Mouse (Mus musculus): Measurements from ENCODE around the gene Sytl3. TPM values are rescaled to one million over a fixed set of nuclear protein-coding genes. Genes with fewer than 3 reads are reported as not detected.
"Not testable (repeated sequence)": the region's sequence is repeated elsewhere in the genome, so short reads cannot be mapped to it uniquely, and the experiment has no call there.

Sytl3 gene
- polyA plus RNA-seq, 1 experiment from 2014 or later = 0.74 TPM

DNA sequence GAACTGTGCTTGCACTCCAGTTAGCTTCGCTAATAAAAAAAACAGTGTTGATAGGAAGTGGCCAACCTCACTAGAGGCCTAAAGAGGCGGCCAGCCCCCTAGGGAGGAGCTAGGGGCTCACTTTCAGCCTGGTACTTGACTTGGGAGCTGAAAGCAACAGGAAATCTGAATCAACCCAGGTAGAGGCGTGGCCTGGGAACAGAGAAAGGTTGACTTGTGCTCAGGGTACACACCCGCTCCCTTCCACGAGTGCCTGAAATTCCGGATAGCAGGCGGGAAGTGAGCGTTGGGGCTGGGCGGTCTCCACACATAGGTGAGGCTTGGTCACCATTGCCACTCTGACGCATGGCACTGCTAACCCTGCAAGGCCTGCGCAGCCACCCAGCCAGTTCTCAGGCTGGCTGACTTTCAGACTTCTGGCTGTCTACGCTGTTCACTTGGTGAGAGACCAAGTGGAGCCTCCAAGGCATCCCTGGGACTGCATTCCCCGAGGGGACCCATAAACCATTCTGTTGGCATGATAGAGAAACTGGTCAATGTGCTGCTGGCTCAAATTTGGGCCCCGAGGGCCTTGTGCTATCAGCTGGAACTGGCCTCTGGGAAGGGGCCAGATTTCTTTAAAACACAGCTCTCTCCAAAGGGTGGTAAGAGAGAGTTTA, 18.0 kb upstream of the Sytl3 start:
- not testable (repeated sequence) for H3K27me3 ChIP-seq (ENCODE audit: control insufficient read depth, insufficient read depth, low read length); H3K27ac ChIP-seq (ENCODE audit: low read depth, low read length); H3K36me3 ChIP-seq (ENCODE audit: control insufficient read depth, insufficient read depth, low read length); H3K9me3 ChIP-seq (ENCODE audit: control insufficient read depth, low read length); H3K4me1 ChIP-seq (ENCODE audit: control insufficient read depth, insufficient read depth, low read length); H3K9ac ChIP-seq (ENCODE audit: low read depth, low read length); H3K4me3 ChIP-seq (ENCODE audit: low read length); H3K4me2 ChIP-seq (replicated peaks; ENCODE audit: low read depth, low read length)
- ATAC-seq (ENCODE audit: low FRiP score, low TSS enrichment) = 0 out of 2 replicates have a peak, but pooled peaks have one; percentile 28
- 75% methylated on average over 14 of the region's 14 CpGs for WGBS

DNA sequence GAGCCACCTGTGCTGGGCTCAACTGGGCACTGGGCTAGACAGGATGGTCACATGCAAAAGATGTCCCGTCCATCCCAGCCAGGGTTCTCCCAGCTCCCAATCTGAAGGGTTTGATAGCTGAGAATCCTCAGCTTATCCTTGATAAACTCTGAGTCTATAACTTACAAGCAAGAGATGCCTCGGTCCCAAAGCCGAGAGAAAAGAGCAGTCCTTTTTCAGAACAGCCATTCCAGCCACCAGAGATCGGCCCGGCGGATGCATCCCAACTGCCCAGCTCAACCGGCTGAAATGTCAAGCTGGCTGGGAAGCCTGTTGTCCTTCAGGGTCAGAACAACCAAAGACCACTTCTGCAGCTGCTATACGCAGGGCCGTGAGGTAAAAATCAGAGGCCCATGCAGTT, 14.7 kb upstream of the Sytl3 start:
- not testable (repeated sequence) for H3K36me3 ChIP-seq (ENCODE audit: control insufficient read depth, insufficient read depth, low read length); H3K9me3 ChIP-seq (ENCODE audit: control insufficient read depth, low read length); H3K27me3 ChIP-seq (ENCODE audit: control insufficient read depth, insufficient read depth, low read length); H3K4me3 ChIP-seq (ENCODE audit: low read length); H3K27ac ChIP-seq (ENCODE audit: low read depth, low read length); H3K9ac ChIP-seq (ENCODE audit: low read depth, low read length); ATAC-seq (ENCODE audit: low FRiP score, low TSS enrichment); H3K4me1 ChIP-seq (ENCODE audit: control insufficient read depth, insufficient read depth, low read length); H3K4me2 ChIP-seq (replicated peaks; ENCODE audit: low read depth, low read length)
- WGBS = 89% methylated on average over 7 of the region's 9 CpGs

DNA sequence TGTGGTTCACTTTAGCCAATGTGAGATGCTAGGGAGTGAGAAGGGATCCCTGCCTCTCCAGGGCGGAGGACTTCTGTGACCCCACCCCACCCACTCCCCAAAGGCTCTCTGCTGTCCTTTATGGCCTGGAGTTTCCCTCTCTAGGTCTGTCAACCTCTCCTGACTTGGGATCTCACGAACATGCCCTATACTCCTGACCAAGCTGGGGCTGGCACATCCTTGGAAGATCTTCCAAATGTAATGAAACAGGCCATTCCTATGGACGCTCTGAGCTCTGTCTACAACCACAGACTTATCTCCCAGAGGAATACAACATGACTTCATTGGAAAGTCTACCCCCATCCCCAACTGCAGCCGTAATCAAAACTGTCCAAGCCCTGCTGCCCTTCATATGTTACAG, 14.2 kb upstream of the Sytl3 start:
- H3K4me3 ChIP-seq (ENCODE audit: low read length); ATAC-seq (ENCODE audit: low FRiP score, low TSS enrichment); H3K9ac ChIP-seq (ENCODE audit: low read depth, low read length); H3K27me3 ChIP-seq (ENCODE audit: control insufficient read depth, insufficient read depth, low read length); H3K4me1 ChIP-seq (ENCODE audit: control insufficient read depth, insufficient read depth, low read length); H3K36me3 ChIP-seq (ENCODE audit: control insufficient read depth, insufficient read depth, low read length); H3K9me3 ChIP-seq (ENCODE audit: control insufficient read depth, low read length); H3K4me2 ChIP-seq (replicated peaks; ENCODE audit: low read depth, low read length); H3K27ac ChIP-seq (ENCODE audit: low read depth, low read length): not testable (repeated sequence)
- WGBS = 85% methylated on average over 4 of the region's 4 CpGs

DNA sequence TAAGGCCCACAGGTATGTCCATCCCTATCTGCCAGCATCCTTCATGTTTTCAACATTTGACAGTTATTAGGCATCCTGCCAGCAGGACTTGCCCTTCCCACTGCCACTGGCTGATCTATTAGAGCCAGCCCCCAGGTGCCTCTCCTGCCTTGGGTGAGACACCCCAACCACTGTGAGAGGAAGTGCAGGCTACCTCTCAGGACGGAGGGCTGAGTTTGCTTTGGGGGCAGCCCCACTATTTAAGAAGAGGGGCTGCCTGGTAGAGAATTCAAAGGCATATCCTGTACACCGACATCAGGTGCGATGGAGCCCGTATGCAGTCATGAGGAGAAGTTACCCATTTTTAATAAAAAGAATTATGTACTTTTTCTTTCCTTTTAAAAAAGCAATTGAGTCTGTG, 13.2 kb upstream of the Sytl3 start:
- not testable (repeated sequence) for H3K27me3 ChIP-seq (ENCODE audit: control insufficient read depth, insufficient read depth, low read length); H3K27ac ChIP-seq (ENCODE audit: low read depth, low read length); H3K4me3 ChIP-seq (ENCODE audit: low read length); H3K36me3 ChIP-seq (ENCODE audit: control insufficient read depth, insufficient read depth, low read length); ATAC-seq (ENCODE audit: low FRiP score, low TSS enrichment); H3K9me3 ChIP-seq (ENCODE audit: control insufficient read depth, low read length); H3K4me1 ChIP-seq (ENCODE audit: control insufficient read depth, insufficient read depth, low read length); H3K9ac ChIP-seq (ENCODE audit: low read depth, low read length); H3K4me2 ChIP-seq (replicated peaks; ENCODE audit: low read depth, low read length)
- 79% methylated on average over 1 of the region's 4 CpGs for WGBS

DNA sequence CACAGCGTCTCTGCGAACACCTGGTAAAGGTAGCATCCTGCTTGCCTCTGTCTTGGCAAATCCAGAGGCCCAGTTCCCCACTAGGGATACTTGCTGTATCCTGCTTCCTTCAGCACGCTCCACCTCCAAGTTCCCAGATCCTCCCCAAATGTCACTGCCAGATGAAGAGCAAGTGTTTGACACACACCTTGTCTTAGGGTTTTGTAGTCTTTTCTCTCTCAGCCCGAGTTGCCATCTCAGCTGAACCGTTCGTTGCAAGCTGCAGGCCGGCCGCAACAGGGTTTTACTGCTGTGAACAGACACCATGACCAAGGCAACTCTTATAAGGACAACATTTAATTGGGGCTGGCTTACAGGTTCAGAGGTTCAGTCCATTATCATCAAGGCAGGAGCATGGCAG, 12.1 kb upstream of the Sytl3 start:
- H3K4me3 ChIP-seq (ENCODE audit: low read length); H3K9me3 ChIP-seq (ENCODE audit: control insufficient read depth, low read length); H3K4me2 ChIP-seq (replicated peaks; ENCODE audit: low read depth, low read length); H3K27me3 ChIP-seq (ENCODE audit: control insufficient read depth, insufficient read depth, low read length); H3K4me1 ChIP-seq (ENCODE audit: control insufficient read depth, insufficient read depth, low read length); H3K9ac ChIP-seq (ENCODE audit: low read depth, low read length); H3K36me3 ChIP-seq (ENCODE audit: control insufficient read depth, insufficient read depth, low read length); H3K27ac ChIP-seq (ENCODE audit: low read depth, low read length); ATAC-seq (ENCODE audit: low FRiP score, low TSS enrichment): not testable (repeated sequence)
- WGBS = 96% methylated on average over 8 of the region's 8 CpGs

DNA sequence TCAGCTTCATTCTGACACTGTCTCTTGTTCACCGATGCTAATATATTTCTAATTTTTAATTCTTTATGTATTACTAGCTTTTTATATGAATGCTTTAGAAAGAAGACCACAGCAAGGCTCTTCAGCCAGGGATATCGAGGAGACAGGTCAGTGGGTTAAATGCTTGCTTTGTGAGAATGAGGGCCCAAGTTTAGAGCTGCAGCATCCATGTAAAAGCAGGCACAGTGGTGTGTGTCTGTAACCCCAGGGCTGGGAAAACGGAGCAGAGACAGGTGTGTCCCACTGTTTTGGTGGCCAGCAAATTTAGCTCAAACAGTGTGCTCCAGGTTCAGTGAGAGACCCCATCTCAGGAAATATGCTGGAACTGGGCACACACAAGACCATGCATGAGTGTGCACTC, 11.4 kb upstream of the Sytl3 start:
- H3K27me3 ChIP-seq (ENCODE audit: control insufficient read depth, insufficient read depth, low read length); H3K4me3 ChIP-seq (ENCODE audit: low read length); ATAC-seq (ENCODE audit: low FRiP score, low TSS enrichment); H3K9me3 ChIP-seq (ENCODE audit: control insufficient read depth, low read length); H3K4me1 ChIP-seq (ENCODE audit: control insufficient read depth, insufficient read depth, low read length); H3K27ac ChIP-seq (ENCODE audit: low read depth, low read length); H3K9ac ChIP-seq (ENCODE audit: low read depth, low read length); H3K36me3 ChIP-seq (ENCODE audit: control insufficient read depth, insufficient read depth, low read length); H3K4me2 ChIP-seq (replicated peaks; ENCODE audit: low read depth, low read length): not testable (repeated sequence)
- WGBS = 100% methylated on average over 3 of the region's 3 CpGs

DNA sequence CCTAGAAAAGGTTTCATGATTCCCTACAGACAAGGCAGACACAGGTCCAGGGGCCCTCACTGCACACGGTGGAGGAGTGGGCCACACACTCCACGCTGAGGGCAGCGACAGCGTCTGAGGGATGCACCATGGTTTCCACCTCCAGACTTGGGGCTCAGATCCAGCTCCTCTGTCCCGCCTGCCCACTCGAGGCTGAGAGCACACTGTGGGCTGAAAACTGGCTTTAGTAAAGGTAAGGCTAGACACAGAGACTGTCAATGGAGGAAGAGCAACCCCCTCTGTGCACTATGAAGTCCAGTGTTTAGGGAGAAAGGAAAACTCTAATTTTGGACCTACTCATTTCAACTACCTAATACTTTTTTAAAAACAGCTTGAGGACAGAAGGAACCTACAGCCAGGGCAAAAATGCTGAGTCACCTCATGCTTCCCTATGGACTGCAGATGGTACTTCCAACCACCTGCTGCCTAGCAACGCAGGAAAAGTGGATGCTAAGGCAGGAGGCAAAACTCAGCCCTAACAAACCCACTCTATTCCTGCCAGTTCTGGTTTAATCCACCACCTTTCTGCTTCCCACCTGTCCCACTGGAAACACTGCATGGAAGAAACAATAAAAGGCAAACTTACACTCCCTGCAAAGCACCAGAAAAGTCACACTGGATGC, 7.9 kb upstream of the Sytl3 start:
- not testable (repeated sequence) for H3K4me2 ChIP-seq (replicated peaks; ENCODE audit: low read depth, low read length); H3K27me3 ChIP-seq (ENCODE audit: control insufficient read depth, insufficient read depth, low read length); H3K9me3 ChIP-seq (ENCODE audit: control insufficient read depth, low read length); H3K36me3 ChIP-seq (ENCODE audit: control insufficient read depth, insufficient read depth, low read length); H3K4me1 ChIP-seq (ENCODE audit: control insufficient read depth, insufficient read depth, low read length); H3K27ac ChIP-seq (ENCODE audit: low read depth, low read length); ATAC-seq (ENCODE audit: low FRiP score, low TSS enrichment); H3K4me3 ChIP-seq (ENCODE audit: low read length); H3K9ac ChIP-seq (ENCODE audit: low read depth, low read length)
- 89% methylated on average over 4 of the region's 7 CpGs for WGBS

DNA sequence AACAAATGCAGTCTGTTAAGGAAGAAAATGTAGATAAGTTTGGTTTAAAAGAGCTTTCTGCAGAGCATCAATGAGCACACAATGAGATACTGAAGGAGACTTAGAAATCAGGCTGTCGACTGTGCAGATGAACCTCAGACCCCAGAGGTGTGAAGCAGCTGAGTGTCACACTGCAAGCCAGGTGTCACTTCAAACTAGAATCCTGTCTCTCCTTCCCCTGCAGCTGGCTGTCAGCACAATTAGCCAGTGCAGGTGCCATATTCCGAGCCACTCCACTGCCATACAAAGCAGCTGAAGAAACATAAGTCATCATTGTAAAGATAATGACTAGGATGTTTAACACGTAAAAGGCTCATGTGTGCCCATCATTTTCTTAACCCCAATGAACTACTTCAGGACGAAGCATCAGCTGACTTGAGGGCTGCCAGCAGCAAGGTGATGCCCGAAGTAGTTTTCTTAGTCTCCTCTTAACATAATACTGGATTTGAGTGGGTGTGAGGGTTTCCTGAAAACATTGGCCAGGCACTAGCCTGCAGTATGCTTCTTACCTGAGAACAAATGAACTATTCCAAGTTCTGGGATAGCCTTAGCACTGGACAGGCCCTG, 5.4 kb upstream of the Sytl3 start:
- not testable (repeated sequence) for H3K9ac ChIP-seq (ENCODE audit: low read depth, low read length); H3K27ac ChIP-seq (ENCODE audit: low read depth, low read length); H3K4me1 ChIP-seq (ENCODE audit: control insufficient read depth, insufficient read depth, low read length); H3K27me3 ChIP-seq (ENCODE audit: control insufficient read depth, insufficient read depth, low read length); H3K9me3 ChIP-seq (ENCODE audit: control insufficient read depth, low read length); H3K4me2 ChIP-seq (replicated peaks; ENCODE audit: low read depth, low read length); H3K36me3 ChIP-seq (ENCODE audit: control insufficient read depth, insufficient read depth, low read length); H3K4me3 ChIP-seq (ENCODE audit: low read length); ATAC-seq (ENCODE audit: low FRiP score, low TSS enrichment)
- WGBS = 87% methylated on average over 4 of the region's 5 CpGs

DNA sequence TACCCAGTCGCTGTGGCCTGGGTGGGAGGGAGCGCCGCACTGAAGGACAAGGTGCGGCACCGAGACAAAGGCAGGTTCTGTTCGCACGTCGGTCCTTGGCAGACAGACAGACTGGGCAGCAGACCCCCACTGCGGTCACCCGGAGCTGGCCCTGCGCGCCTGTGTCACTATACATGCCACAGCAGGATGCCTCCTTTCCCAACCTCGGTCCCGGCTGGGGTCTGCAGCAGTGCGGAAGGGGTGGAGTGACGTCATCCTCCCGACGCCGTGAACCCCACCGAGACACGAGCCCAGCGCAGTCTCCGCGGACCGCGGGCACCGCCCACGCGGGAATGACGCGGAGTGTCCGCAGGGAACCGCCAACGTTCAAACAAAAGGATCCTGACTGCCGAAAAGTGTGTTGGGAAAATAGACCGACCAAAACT, 3.8 kb upstream of the Sytl3 start:
- peak overlapping the region; percentile 62 for H3K9ac ChIP-seq (ENCODE audit: low read depth, low read length)
- H3K4me2 ChIP-seq (replicated peaks; ENCODE audit: low read depth, low read length) = peak overlapping the region; percentile 36
- H3K27ac ChIP-seq (ENCODE audit: low read depth, low read length); H3K9me3 ChIP-seq (ENCODE audit: control insufficient read depth, low read length); H3K36me3 ChIP-seq (ENCODE audit: control insufficient read depth, insufficient read depth, low read length); H3K27me3 ChIP-seq (ENCODE audit: control insufficient read depth, insufficient read depth, low read length); H3K4me1 ChIP-seq (ENCODE audit: control insufficient read depth, insufficient read depth, low read length): not testable (repeated sequence)
- under 1% methylated on average over 29 of the region's 36 CpGs for WGBS
- ATAC-seq (ENCODE audit: low FRiP score, low TSS enrichment) = peak; percentile 89
- H3K4me3 ChIP-seq (ENCODE audit: low read length) = peak overlapping the region; percentile 54

Data from kidney, embryonic 14.5 days (tissue).